18 mouse cellular contexts compared by ENCODE assay signal in the genomic region with DNA sequence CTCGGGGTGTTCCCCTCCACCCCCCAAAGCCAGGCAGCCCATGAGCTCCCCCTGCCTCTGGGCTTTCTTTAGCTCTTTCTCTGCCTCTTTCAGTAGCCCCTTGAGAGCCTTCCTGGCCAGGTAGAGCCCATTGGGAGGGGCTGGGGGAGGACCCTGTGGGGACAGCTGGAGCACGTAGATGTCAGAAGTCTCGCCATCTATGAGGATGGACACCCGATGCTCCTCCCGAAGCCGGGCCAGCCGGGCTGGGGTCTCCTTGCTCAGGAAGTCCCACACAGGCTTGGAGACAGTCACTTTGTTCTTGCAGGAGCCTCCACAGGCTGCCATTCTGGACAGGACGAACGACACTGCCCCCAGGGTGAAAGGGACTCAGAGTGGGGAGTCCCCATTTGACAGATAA. TPM values are rescaled to one million over a fixed set of nuclear protein-coding genes. Genes with fewer than 3 reads are reported as not detected.
DNase-seq lines count a peak whose midpoint lies in the region; ATAC-seq and TF ChIP-seq lines count a peak whose summit lies in the region.
"Had no signal": no experiment of that assay in that cellular context is flagged by ENCODE, and none has a peak within 500 bp of the region (broad histone marks: within the 10 kb centered on the region; RNA-seq: fewer than 3 reads in every experiment).

No protein-coding gene starts in this region.

- DNase-seq in hindbrain, embryonic 10.5 days (ENCODE audit: low spot score), result no peak
- DNase-seq in hindbrain, embryonic 14.5 days (ENCODE audit: low spot score), result no peak
- no peak for DNase-seq in midbrain, embryonic 10.5 days (ENCODE audit: low spot score)
- no peak for DNase-seq in midbrain, postnatal 0 days (ENCODE audit: low spot score)
- no peak for DNase-seq in gastrocnemius, postnatal 10 days
- DNase-seq: cerebellum, postnatal 25 days; gastrocnemius, postnatal 14 days; right cerebral cortex, postnatal 25 days; thymus, postnatal 36 days had no signal

- 0 out of 2 replicates have a peak overlapping the region, but pooled peaks have one; percentile 9 for H3K27ac ChIP-seq in hindbrain, embryonic 10.5 days
- H3K27ac ChIP-seq in hindbrain, embryonic 14.5 days, result no peak overlapping the region
- no peak overlapping the region; the same call in 1 of the 2 replicates for H3K27ac ChIP-seq in midbrain, embryonic 10.5 days (replicated peaks)
- H3K27ac ChIP-seq in midbrain, postnatal 0 days (ENCODE audit: low read depth, low read length), result no peak overlapping the region
- peak overlapping the region; percentile 60; the same call in 1 of the 2 replicates for H3K27ac ChIP-seq in embryonic facial prominence, embryonic 13.5 days
- peak overlapping the region; percentile 68 for H3K27ac ChIP-seq in liver, embryonic 16.5 days (ENCODE audit: low read length)
- H3K27ac ChIP-seq: intestine, embryonic 15.5 days; kidney, postnatal 0 days; left cerebral cortex, adult 2 months; midbrain, embryonic 15.5 days had no signal

- TF ChIP-seq CTCF in midbrain, postnatal 0 days (IDR thresholded peaks at IDR 0.05), result no peak

- H3K4me3 ChIP-seq in hindbrain, embryonic 10.5 days, result peak overlapping the region; percentile 14
- H3K4me3 ChIP-seq in hindbrain, embryonic 14.5 days (replicated peaks; ENCODE audit: low read length), result no peak overlapping the region
- H3K4me3 ChIP-seq in midbrain, embryonic 10.5 days, result peak overlapping the region; percentile 8; the same call in 1 of the 2 replicates
- no peak overlapping the region for H3K4me3 ChIP-seq in midbrain, postnatal 0 days (ENCODE audit: low read depth, low read length)
- no peak overlapping the region for H3K4me3 ChIP-seq in embryonic facial prominence, embryonic 13.5 days
- no peak overlapping the region for H3K4me3 ChIP-seq in liver, embryonic 16.5 days (ENCODE audit: low read depth, low read length)
- H3K4me3 ChIP-seq: intestine, embryonic 15.5 days; left cerebral cortex, adult 2 months; midbrain, embryonic 15.5 days had no signal

- peaks cover 78% of the 10 kb centered on the region for H3K4me1 ChIP-seq in hindbrain, embryonic 10.5 days (replicated peaks)
- H3K4me1 ChIP-seq in hindbrain, embryonic 14.5 days (replicated peaks; ENCODE audit: control insufficient read depth, insufficient read depth, low read length), result peaks cover 29% of the 10 kb centered on the region
- peaks cover 88% of the 10 kb centered on the region for H3K4me1 ChIP-seq in midbrain, embryonic 10.5 days
- H3K4me1 ChIP-seq in midbrain, postnatal 0 days (ENCODE audit: insufficient read depth, low read length), result peaks cover 8% of the 10 kb centered on the region
- peaks cover 60% of the 10 kb centered on the region for H3K4me1 ChIP-seq in embryonic facial prominence, embryonic 13.5 days
- peaks cover 73% of the 10 kb centered on the region for H3K4me1 ChIP-seq in liver, embryonic 16.5 days (ENCODE audit: control insufficient read depth, low read depth, low read length)

- WGBS in hindbrain, embryonic 10.5 days, result 82% methylated on average over 9 of the region's 9 CpGs
- 83% methylated on average over 9 of the region's 9 CpGs for WGBS in hindbrain, embryonic 14.5 days
- WGBS in midbrain, embryonic 10.5 days, result 89% methylated on average over 9 of the region's 9 CpGs
- 84% methylated on average over 8 of the region's 9 CpGs for WGBS in midbrain, postnatal 0 days
- WGBS in embryonic facial prominence, embryonic 13.5 days, result 63% methylated on average over 9 of the region's 9 CpGs
- WGBS in liver, embryonic 16.5 days (ENCODE audit: insufficient replicate concordance), result 63% methylated on average over 9 of the region's 9 CpGs

- no peak for ATAC-seq in hindbrain, embryonic 14.5 days (ENCODE audit: low FRiP score)
- ATAC-seq in midbrain, postnatal 0 days (ENCODE audit: low FRiP score), result no peak
- ATAC-seq in embryonic facial prominence, embryonic 13.5 days (ENCODE audit: insufficient number of reproducible peaks, insufficient read depth, low FRiP score, low TSS enrichment, low read depth), result no peak
- no peak for ATAC-seq in liver, embryonic 16.5 days (ENCODE audit: low read depth)
- ATAC-seq in activated CD4-positive, CD25-positive, alpha-beta regulatory T cell, adult 4 months, result no peak
- ATAC-seq: intestine, embryonic 15.5 days; lung, postnatal 0 days; midbrain, embryonic 15.5 days had no signal

- H3K27me3 ChIP-seq in hindbrain, embryonic 10.5 days (ENCODE audit: insufficient read depth, poor library complexity, severe bottlenecking), result 0 out of 2 replicates have a peak, but pooled peaks cover 3% of the 10 kb centered on the region
- H3K27me3 ChIP-seq in hindbrain, embryonic 14.5 days (ENCODE audit: control insufficient read depth, insufficient read depth, low read length), result no peaks in the 10 kb centered on the region
- H3K27me3 ChIP-seq in midbrain, embryonic 10.5 days (ENCODE audit: low read depth, poor library complexity, severe bottlenecking), result peaks cover 10% of the 10 kb centered on the region; the same call in 1 of the 2 replicates
- H3K27me3 ChIP-seq in midbrain, postnatal 0 days (ENCODE audit: insufficient read depth, low read length), result no peaks in the 10 kb centered on the region
- no peaks in the 10 kb centered on the region for H3K27me3 ChIP-seq in embryonic facial prominence, embryonic 13.5 days
- H3K27me3 ChIP-seq in liver, embryonic 16.5 days (ENCODE audit: control insufficient read depth, insufficient read depth, low read depth, low read length), result peaks cover 3% of the 10 kb centered on the region
- H3K27me3 ChIP-seq: intestine, embryonic 15.5 days; midbrain, embryonic 15.5 days had no signal

- H3K9ac ChIP-seq in hindbrain, embryonic 14.5 days, result no peak overlapping the region
- H3K9ac ChIP-seq in midbrain, postnatal 0 days (replicated peaks; ENCODE audit: low read length, poor library complexity, severe bottlenecking), result no peak overlapping the region
- peak overlapping the region; percentile 12; the same call in 1 of the 2 replicates for H3K9ac ChIP-seq in embryonic facial prominence, embryonic 13.5 days
- peak overlapping the region; percentile 23; the same call in 1 of the 2 replicates for H3K9ac ChIP-seq in liver, embryonic 16.5 days (ENCODE audit: low read depth, low read length)
- H3K9ac ChIP-seq: intestine, embryonic 15.5 days; midbrain, embryonic 15.5 days had no signal

- H3K4me2 ChIP-seq in hindbrain, embryonic 14.5 days (replicated peaks), result no peak overlapping the region
- H3K4me2 ChIP-seq in midbrain, postnatal 0 days (ENCODE audit: low read depth, low read length, poor library complexity, severe bottlenecking), result no peak overlapping the region
- no peak overlapping the region for H3K4me2 ChIP-seq in embryonic facial prominence, embryonic 13.5 days
- peak overlapping the region; percentile 30; the same call in 1 of the 2 replicates for H3K4me2 ChIP-seq in liver, embryonic 16.5 days (ENCODE audit: low read depth, low read length)
- H3K4me2 ChIP-seq: heart, embryonic 11.5 days; intestine, embryonic 15.5 days; midbrain, embryonic 15.5 days had no signal

- H3K9me3 ChIP-seq in hindbrain, embryonic 10.5 days, result no peaks in the 10 kb centered on the region
- H3K9me3 ChIP-seq in hindbrain, embryonic 14.5 days (ENCODE audit: control insufficient read depth, low read length), result no peaks in the 10 kb centered on the region
- no peaks in the 10 kb centered on the region for H3K9me3 ChIP-seq in midbrain, embryonic 10.5 days (replicated peaks)
- H3K9me3 ChIP-seq in midbrain, postnatal 0 days (ENCODE audit: low read length), result no peaks in the 10 kb centered on the region
- no peaks in the 10 kb centered on the region for H3K9me3 ChIP-seq in embryonic facial prominence, embryonic 13.5 days
- no peaks in the 10 kb centered on the region for H3K9me3 ChIP-seq in liver, embryonic 16.5 days (replicated peaks; ENCODE audit: control insufficient read depth, low read length)
- H3K9me3 ChIP-seq: intestine, embryonic 15.5 days; midbrain, embryonic 15.5 days had no signal

- peaks cover 42% of the 10 kb centered on the region for H3K36me3 ChIP-seq in hindbrain, embryonic 10.5 days
- H3K36me3 ChIP-seq in hindbrain, embryonic 14.5 days (replicated peaks; ENCODE audit: control insufficient read depth, insufficient read depth), result peaks cover 32% of the 10 kb centered on the region
- H3K36me3 ChIP-seq in midbrain, embryonic 10.5 days, result peaks cover 41% of the 10 kb centered on the region
- peaks cover 29% of the 10 kb centered on the region for H3K36me3 ChIP-seq in midbrain, postnatal 0 days (ENCODE audit: insufficient read depth, low read length)
- H3K36me3 ChIP-seq in embryonic facial prominence, embryonic 13.5 days, result peaks cover 31% of the 10 kb centered on the region
- H3K36me3 ChIP-seq in liver, embryonic 16.5 days (ENCODE audit: control insufficient read depth, insufficient read depth), result peaks cover 7% of the 10 kb centered on the region

RNA-seq across cellular contexts. Expression of a gene that starts 2.5 kb away (rescaled TPM):
- 110 and 151 TPM in 2 replicates for polyA plus RNA-seq in hindbrain, embryonic 10.5 days (2016; fragmentation: Nextera tagmentation; extraction: Ambion mirVana)
- polyA plus RNA-seq in hindbrain, embryonic 14.5 days (2014; fragmentation: Nextera tagmentation; extraction: Ambion mirVana), result 223 and 231 TPM in 2 replicates
- polyA plus RNA-seq in midbrain, embryonic 10.5 days (2016; fragmentation: Nextera tagmentation; extraction: Ambion mirVana), result 119 and 142 TPM in 2 replicates
- total RNA-seq in midbrain, postnatal 0 days (2014; rRNA removed), result 258 and 275 TPM in 2 replicates
- polyA plus RNA-seq in midbrain, postnatal 0 days (2015; fragmentation: Nextera tagmentation; extraction: Ambion mirVana), result 205 and 217 TPM in 2 replicates
- polyA plus RNA-seq in embryonic facial prominence, embryonic 13.5 days (2015; fragmentation: Nextera tagmentation; extraction: Ambion mirVana), result 161 and 165 TPM in 2 replicates
- 13.4 and 14.8 TPM in 2 replicates for polyA plus RNA-seq in liver, embryonic 16.5 days (2015; fragmentation: Nextera tagmentation; extraction: Ambion mirVana)
- polyA plus RNA-seq in activated CD4-positive, CD25-positive, alpha-beta regulatory T cell, adult 4 months (2017; shearing (Covaris generic)), result 10 to 100 TPM; 40.6 to 42.9 TPM
- 10 to 100 TPM; 28.8 to 37.6 TPM for total RNA-seq in gastrocnemius, postnatal 10 days (2021)

RNA-seq across cellular contexts. Expression of a gene that starts 3.1 kb away (rescaled TPM):
- polyA plus RNA-seq in hindbrain, embryonic 10.5 days (2016; fragmentation: Nextera tagmentation; extraction: Ambion mirVana), result 29.8 and 33.5 TPM in 2 replicates
- 23.5 and 25.5 TPM in 2 replicates for polyA plus RNA-seq in hindbrain, embryonic 14.5 days (2014; fragmentation: Nextera tagmentation; extraction: Ambion mirVana)
- polyA plus RNA-seq in midbrain, embryonic 10.5 days (2016; fragmentation: Nextera tagmentation; extraction: Ambion mirVana), result 24.8 and 28.7 TPM in 2 replicates
- total RNA-seq in midbrain, postnatal 0 days (2014; rRNA removed), result 47.6 and 48.8 TPM in 2 replicates
- 13.5 and 15.4 TPM in 2 replicates for polyA plus RNA-seq in midbrain, postnatal 0 days (2015; fragmentation: Nextera tagmentation; extraction: Ambion mirVana)
- polyA plus RNA-seq in embryonic facial prominence, embryonic 13.5 days (2015; fragmentation: Nextera tagmentation; extraction: Ambion mirVana), result 117 and 130 TPM in 2 replicates
- 4.8 and 5.7 TPM in 2 replicates for polyA plus RNA-seq in liver, embryonic 16.5 days (2015; fragmentation: Nextera tagmentation; extraction: Ambion mirVana)
- not detected for polyA plus RNA-seq in activated CD4-positive, CD25-positive, alpha-beta regulatory T cell, adult 4 months (2017; shearing (Covaris generic))
- 10 to 100 TPM; 16.2 to 26.2 TPM for total RNA-seq in gastrocnemius, postnatal 10 days (2021)

RNA-seq across cellular contexts. Expression of a gene that starts 12.6 kb away (rescaled TPM):
- polyA plus RNA-seq in hindbrain, embryonic 10.5 days (2016; fragmentation: Nextera tagmentation; extraction: Ambion mirVana), result 1.6 and 2.1 TPM in 2 replicates
- 0.94 and 0.99 TPM in 2 replicates for polyA plus RNA-seq in hindbrain, embryonic 14.5 days (2014; fragmentation: Nextera tagmentation; extraction: Ambion mirVana)
- 0.87 and 1.4 TPM in 2 replicates for polyA plus RNA-seq in midbrain, embryonic 10.5 days (2016; fragmentation: Nextera tagmentation; extraction: Ambion mirVana)
- 0.05 TPM in 2 replicates for total RNA-seq in midbrain, postnatal 0 days (2014; rRNA removed)
- 0.80 TPM in 2 replicates for polyA plus RNA-seq in midbrain, postnatal 0 days (2015; fragmentation: Nextera tagmentation; extraction: Ambion mirVana)
- polyA plus RNA-seq in embryonic facial prominence, embryonic 13.5 days (2015; fragmentation: Nextera tagmentation; extraction: Ambion mirVana), result 1.3 and 2.0 TPM in 2 replicates
- polyA plus RNA-seq in liver, embryonic 16.5 days (2015; fragmentation: Nextera tagmentation; extraction: Ambion mirVana), result 2.2 and 2.7 TPM in 2 replicates
- polyA plus RNA-seq in activated CD4-positive, CD25-positive, alpha-beta regulatory T cell, adult 4 months (2017; shearing (Covaris generic)), result 1 to 10 TPM; 2.5 to 2.7 TPM
- 1 to 10 TPM; 3.0 to 6.1 TPM for total RNA-seq in gastrocnemius, postnatal 10 days (2021)

RNA-seq across cellular contexts. Expression of a gene that starts 18.4 kb away (rescaled TPM):
- polyA plus RNA-seq in hindbrain, embryonic 10.5 days (2016; fragmentation: Nextera tagmentation; extraction: Ambion mirVana), result 17.9 and 21.9 TPM in 2 replicates
- polyA plus RNA-seq in hindbrain, embryonic 14.5 days (2014; fragmentation: Nextera tagmentation; extraction: Ambion mirVana), result 16.8 and 17.1 TPM in 2 replicates
- polyA plus RNA-seq in midbrain, embryonic 10.5 days (2016; fragmentation: Nextera tagmentation; extraction: Ambion mirVana), result 16.5 and 18.1 TPM in 2 replicates
- total RNA-seq in midbrain, postnatal 0 days (2014; rRNA removed), result 17.0 and 18.3 TPM in 2 replicates
- 14.5 and 15.1 TPM in 2 replicates for polyA plus RNA-seq in midbrain, postnatal 0 days (2015; fragmentation: Nextera tagmentation; extraction: Ambion mirVana)
- polyA plus RNA-seq in embryonic facial prominence, embryonic 13.5 days (2015; fragmentation: Nextera tagmentation; extraction: Ambion mirVana), result 28.1 and 30.8 TPM in 2 replicates
- polyA plus RNA-seq in liver, embryonic 16.5 days (2015; fragmentation: Nextera tagmentation; extraction: Ambion mirVana), result 39.1 and 40.1 TPM in 2 replicates
- polyA plus RNA-seq in activated CD4-positive, CD25-positive, alpha-beta regulatory T cell, adult 4 months (2017; shearing (Covaris generic)), result 10 to 100 TPM; 24.2 to 27.8 TPM
- total RNA-seq in gastrocnemius, postnatal 10 days (2021), result 1 to 10 TPM; 8.5 to 9.6 TPM

RNA-seq across cellular contexts. Expression of a gene that starts 28.0 kb away (rescaled TPM):
- polyA plus RNA-seq in hindbrain, embryonic 10.5 days (2016; fragmentation: Nextera tagmentation; extraction: Ambion mirVana), result 4.4 and 12.7 TPM in 2 replicates
- polyA plus RNA-seq in hindbrain, embryonic 14.5 days (2014; fragmentation: Nextera tagmentation; extraction: Ambion mirVana), result 73.7 and 79.1 TPM in 2 replicates
- 4.9 and 6.1 TPM in 2 replicates for polyA plus RNA-seq in midbrain, embryonic 10.5 days (2016; fragmentation: Nextera tagmentation; extraction: Ambion mirVana)
- 126 and 134 TPM in 2 replicates for total RNA-seq in midbrain, postnatal 0 days (2014; rRNA removed)
- 86.8 and 88.6 TPM in 2 replicates for polyA plus RNA-seq in midbrain, postnatal 0 days (2015; fragmentation: Nextera tagmentation; extraction: Ambion mirVana)
- 8.9 and 9.0 TPM in 2 replicates for polyA plus RNA-seq in embryonic facial prominence, embryonic 13.5 days (2015; fragmentation: Nextera tagmentation; extraction: Ambion mirVana)
- polyA plus RNA-seq in liver, embryonic 16.5 days (2015; fragmentation: Nextera tagmentation; extraction: Ambion mirVana), result 18.7 and 24.3 TPM in 2 replicates
- 100 to 1,000 TPM; 152 to 209 TPM for polyA plus RNA-seq in activated CD4-positive, CD25-positive, alpha-beta regulatory T cell, adult 4 months (2017; shearing (Covaris generic))
- 1 to 10 TPM; 1.6 to 3.3 TPM for total RNA-seq in gastrocnemius, postnatal 10 days (2021)

Comparison
In these comparisons a context has a peak if more than half of its experiments do, and no peak if none do; other contexts are left out.
1. H3K27ac ChIP-seq: peak in hindbrain, embryonic 10.5 days (single experiment), embryonic facial prominence, embryonic 13.5 days (single experiment) and liver, embryonic 16.5 days (single experiment); none in hindbrain, embryonic 14.5 days (single experiment), midbrain, embryonic 10.5 days (single experiment) and midbrain, postnatal 0 days (single experiment).
2. H3K4me3 ChIP-seq: peak in hindbrain, embryonic 10.5 days (single experiment) and midbrain, embryonic 10.5 days (single experiment); none in hindbrain, embryonic 14.5 days (single experiment), midbrain, postnatal 0 days (single experiment), embryonic facial prominence, embryonic 13.5 days (single experiment) and liver, embryonic 16.5 days (single experiment).
3. H3K9ac ChIP-seq: peak in embryonic facial prominence, embryonic 13.5 days (single experiment) and liver, embryonic 16.5 days (single experiment); none in hindbrain, embryonic 14.5 days (single experiment) and midbrain, postnatal 0 days (single experiment).